Mouse (Mus musculus) lung, postnatal 4 days (tissue): ENCODE results near the gene Sox10.

Experiments
- DNase-seq, 2 experiments: peaks; one replicate each; pipeline ENCODE4 v3.0.0; 2021

Sox10 gene

GRCm38 (mm10) chr15:79152709-79153108 lies 12.3 kb downstream of the Sox10 start:
- no peak for DNase-seq

GRCm38 (mm10) chr15:79151881-79152280 lies 13.2 kb downstream of the Sox10 start:
- DNase-seq: no peak

GRCm38 (mm10) chr15:79148533-79148932 lies 16.5 kb downstream of the Sox10 start:
- DNase-seq: peak; percentile 82 to 88

GRCm38 (mm10) chr15:79145522-79145921 lies 19.5 kb downstream of the Sox10 start:
- DNase-seq: no peak

- DNase-seq: no peak
These were observed 21.0 kb downstream of the Sox10 start for GRCm38 (mm10) chr15:79144021-79144420.

GRCm38 (mm10) chr15:79143316-79143715 lies 21.7 kb downstream of the Sox10 start:
- DNase-seq: no peak

- DNase-seq: no peak
These were observed 23.5 kb downstream of the Sox10 start for GRCm38 (mm10) chr15:79141566-79141917.

- DNase-seq: peak; percentile 95 to 96
These were observed 24.0 kb downstream of the Sox10 start, which contains the start of the genes Polr2f and 1700088E04Rik for GRCm38 (mm10) chr15:79140866-79141565. Gene Polr2f, plus strand, starts transcription at chr15:79141009. Gene 1700088E04Rik, minus strand, starts transcription at chr15:79141253.

- DNase-seq: no peak
These were observed 25.4 kb downstream of the Sox10 start for GRCm38 (mm10) chr15:79139640-79140039.

- peak in 1 of 2 experiments; percentile 44 for DNase-seq
These were observed 29.1 kb downstream of the Sox10 start for GRCm38 (mm10) chr15:79135783-79136575.

- no peak for DNase-seq
These were observed 29.7 kb downstream of the Sox10 start for GRCm38 (mm10) chr15:79135332-79135731.

GRCm38 (mm10) chr15:79134496-79135270 lies 30.4 kb downstream of the Sox10 start:
- no peak for DNase-seq

GRCm38 (mm10) chr15:79133191-79133661 lies 31.8 kb downstream of the Sox10 start:
- peak; percentile 37 to 59 for DNase-seq

- peak; percentile 76 to 84 for DNase-seq
These were observed 33.6 kb downstream of the Sox10 start for GRCm38 (mm10) chr15:79131442-79131841.

GRCm38 (mm10) chr15:79130782-79131181 lies 34.3 kb downstream of the Sox10 start:
- DNase-seq: peak; percentile 59 to 77

- no peak for DNase-seq
These were observed 35.7 kb downstream of the Sox10 start for GRCm38 (mm10) chr15:79129311-79129710.

- no peak for DNase-seq
These were observed 36.8 kb downstream of the Sox10 start for GRCm38 (mm10) chr15:79128208-79128607.

GRCm38 (mm10) chr15:79127101-79127500 lies 37.9 kb downstream of the Sox10 start:
- DNase-seq: no peak

- DNase-seq: peak in 1 of 2 experiments; percentile 70
These were observed 38.7 kb downstream of the Sox10 start for GRCm38 (mm10) chr15:79126217-79126932.

GRCm38 (mm10) chr15:79124331-79124875 lies 40.6 kb downstream of the Sox10 start:
- DNase-seq: no peak

- DNase-seq: no peak
These were observed 41.3 kb downstream of the Sox10 start for GRCm38 (mm10) chr15:79123751-79124150.

GRCm38 (mm10) chr15:79122546-79122945 lies 42.5 kb downstream of the Sox10 start:
- DNase-seq: no peak
